Mouse (Mus musculus): ENCODE data around the gene Kcna6. TPM values are rescaled to one million over a fixed set of nuclear protein-coding genes. Genes with fewer than 3 reads are reported as not detected.

Kcna6 gene
- polyA plus RNA-seq, 1 experiment from 2014 or later: not detected

GRCm38 (mm10) chr6:126699995-126700394 lies 40.5 kb downstream of the Kcna6 start:
- Histone ChIP-seq H3K27ac (no peak overlapping the region), H3K36me3 (ENCODE audit: inconsistent target) (no peaks in the 10 kb centered on the region), H3K4me3 (ENCODE audit: inconsistent target) (no peak overlapping the region), H3K79me2 (ENCODE audit: inconsistent target) (no peaks in the 10 kb centered on the region)
- WGBS (ENCODE audit: missing documents): 86% methylated on average over 5 of the region's 5 CpGs

- H3K27ac ChIP-seq: no peak overlapping the region
- H3K4me3 ChIP-seq (ENCODE audit: inconsistent target): no peak overlapping the region
- H3K79me2 ChIP-seq (ENCODE audit: inconsistent target): no peaks in the 10 kb centered on the region
- H3K36me3 ChIP-seq (ENCODE audit: inconsistent target): no peaks in the 10 kb centered on the region
- WGBS (ENCODE audit: missing documents): 86% methylated on average over 4 of the region's 4 CpGs
These were observed 53.4 kb downstream of the Kcna6 start for GRCm38 (mm10) chr6:126687120-126687519.

- Histone ChIP-seq H3K36me3 (ENCODE audit: inconsistent target) (no peaks in the 10 kb centered on the region), H3K4me3 (ENCODE audit: inconsistent target) (no peak overlapping the region), H3K79me2 (ENCODE audit: inconsistent target) (no peaks in the 10 kb centered on the region), H3K27ac (no peak overlapping the region)
- WGBS (ENCODE audit: missing documents): 85% methylated on average over 3 of the region's 3 CpGs
These were observed 55.3 kb downstream of the Kcna6 start for GRCm38 (mm10) chr6:126685135-126685534.

GRCm38 (mm10) chr6:126678961-126679360 lies 61.5 kb downstream of the Kcna6 start:
- Histone ChIP-seq H3K79me2 (ENCODE audit: inconsistent target) (no peaks in the 10 kb centered on the region), H3K4me3 (ENCODE audit: inconsistent target) (no peak overlapping the region), H3K27ac (no peak overlapping the region), H3K36me3 (ENCODE audit: inconsistent target) (no peaks in the 10 kb centered on the region)
- WGBS (ENCODE audit: missing documents): 69% methylated on average over 7 of the region's 7 CpGs

GRCm38 (mm10) chr6:126667001-126667400 lies 73.5 kb downstream of the Kcna6 start:
- H3K79me2 ChIP-seq (ENCODE audit: inconsistent target): no peaks in the 10 kb centered on the region
- H3K4me3 ChIP-seq (ENCODE audit: inconsistent target): no peak overlapping the region
- H3K36me3 ChIP-seq (ENCODE audit: inconsistent target): no peaks in the 10 kb centered on the region
- WGBS (ENCODE audit: missing documents): 88% methylated on average over 5 of the region's 5 CpGs
- no peak overlapping the region for H3K27ac ChIP-seq

- no peaks in the 10 kb centered on the region for H3K79me2 ChIP-seq (ENCODE audit: inconsistent target)
- no peaks in the 10 kb centered on the region for H3K36me3 ChIP-seq (ENCODE audit: inconsistent target)
- 67% methylated on average over 6 of the region's 6 CpGs for WGBS (ENCODE audit: missing documents)
- no peak overlapping the region for H3K4me3 ChIP-seq (ENCODE audit: inconsistent target)
- H3K27ac ChIP-seq: no peak overlapping the region
These were observed 74.4 kb downstream of the Kcna6 start for GRCm38 (mm10) chr6:126666091-126666490.

- Histone ChIP-seq H3K4me3 (ENCODE audit: inconsistent target) (no peak overlapping the region), H3K27ac (no peak overlapping the region), H3K79me2 (ENCODE audit: inconsistent target) (no peaks in the 10 kb centered on the region), H3K36me3 (ENCODE audit: inconsistent target) (no peaks in the 10 kb centered on the region)
- WGBS (ENCODE audit: missing documents): 83% methylated on average over 3 of the region's 3 CpGs
These were observed 75.9 kb downstream of the Kcna6 start for GRCm38 (mm10) chr6:126664569-126664968.

Other genes with a start within 250 kb of the Kcna6 start
- not detected in 3 replicates for gene Kcna5, start 205.3 kb downstream of the Kcna6 start, polyA plus RNA-seq (2018)
- not detected in 3 replicates for gene Kcna1, start 94.3 kb downstream of the Kcna6 start, polyA plus RNA-seq (2018)
- gene Ndufa9, start 108.5 kb upstream of the Kcna6 start, polyA plus RNA-seq (2018): 50.7 to 80.2 TPM (median 57.3 TPM) in 3 replicates
- 0.16 to 0.30 TPM (median 0.23 TPM) in 3 replicates for gene Akap3, start 112.4 kb upstream of the Kcna6 start, polyA plus RNA-seq (2018)
- not detected in 3 replicates for gene Dyrk4, start 181.2 kb upstream of the Kcna6 start, polyA plus RNA-seq (2018)
- gene Rad51ap1, start 198.9 kb upstream of the Kcna6 start, polyA plus RNA-seq (2018): 0.71 to 12.5 TPM (median 10.1 TPM) in 3 replicates
- gene D6Wsu163e, start 199.3 kb upstream of the Kcna6 start, polyA plus RNA-seq (2018): 30.8 to 37.6 TPM (median 32.3 TPM) in 3 replicates

Data from macrophage (primary cell).